Comparison of ENCODE assay signal across 19 mouse cellular contexts in the genomic region with DNA sequence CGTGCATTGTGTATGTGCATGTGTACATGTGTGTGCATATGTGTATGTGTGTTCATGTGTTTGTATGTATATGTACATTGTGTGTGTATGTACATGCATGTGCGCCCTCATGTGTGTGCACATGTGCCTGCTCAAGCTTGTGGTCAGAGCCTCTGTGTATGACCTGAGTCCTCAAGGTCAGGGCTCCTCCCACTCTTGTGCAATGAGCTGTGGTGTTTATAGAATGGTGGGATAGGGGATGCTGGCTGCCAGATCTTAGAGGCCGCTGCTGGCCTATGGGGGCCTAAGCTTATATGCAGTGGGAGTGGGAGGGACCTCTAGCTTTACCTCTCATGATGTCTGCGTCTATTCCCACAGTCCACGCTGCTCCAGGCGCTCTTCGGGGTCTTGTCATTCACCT. TPM values are rescaled to one million over a fixed set of nuclear protein-coding genes. Genes with fewer than 3 reads are reported as not detected.
A peak's percentile ranks its signal among the peaks of the same experiment; 100 is the strongest.
DNase-seq lines count a peak whose midpoint lies in the region; ATAC-seq and TF ChIP-seq lines count a peak whose summit lies in the region.
"Had no signal": no experiment of that assay in that cellular context is flagged by ENCODE, and none has a peak within 500 bp of the region (broad histone marks: within the 10 kb centered on the region; RNA-seq: fewer than 3 reads in every experiment).

No protein-coding gene starts in this region.

- no peaks in the 10 kb centered on the region for H3K36me3 ChIP-seq in lung, embryonic 16.5 days (ENCODE audit: control insufficient read depth, insufficient read depth, low read length)
- no peaks in the 10 kb centered on the region for H3K36me3 ChIP-seq in liver, embryonic 16.5 days (ENCODE audit: control insufficient read depth, insufficient read depth)
- no peaks in the 10 kb centered on the region for H3K36me3 ChIP-seq in forebrain, embryonic 10.5 days (replicated peaks)
- H3K36me3 ChIP-seq: embryonic facial prominence, embryonic 12.5 days; neural tube, embryonic 15.5 days had no signal

- no peaks in the 10 kb centered on the region for H3K9me3 ChIP-seq in lung, embryonic 16.5 days (ENCODE audit: control insufficient read depth, low read length)
- H3K9me3 ChIP-seq in liver, embryonic 16.5 days (replicated peaks; ENCODE audit: control insufficient read depth, low read length): no peaks in the 10 kb centered on the region
- no peaks in the 10 kb centered on the region for H3K9me3 ChIP-seq in forebrain, embryonic 10.5 days
- H3K9me3 ChIP-seq: embryonic facial prominence, embryonic 12.5 days; neural tube, embryonic 15.5 days had no signal

- intact Hi-C loops in gastrocnemius, adult 2 months (cut with DNase I): no loop called here

- H3K27ac ChIP-seq in gastrocnemius, adult 2 months: no peak overlapping the region; the same call in 1 of the 2 replicates
- no peak overlapping the region for H3K27ac ChIP-seq in lung, embryonic 16.5 days (ENCODE audit: low read length)
- peak overlapping the region; percentile 96 for H3K27ac ChIP-seq in brown adipose tissue, adult 24 weeks (replicated peaks; ENCODE audit: low read depth, low read length)
- no peak overlapping the region for H3K27ac ChIP-seq in liver, embryonic 16.5 days (ENCODE audit: low read length)
- H3K27ac ChIP-seq in forebrain, embryonic 10.5 days: no peak overlapping the region
- H3K27ac ChIP-seq: embryonic facial prominence, embryonic 12.5 days; macrophage had no signal

- no peak overlapping the region for H3K4me3 ChIP-seq in gastrocnemius, adult 2 months
- no peak overlapping the region for H3K4me3 ChIP-seq in lung, embryonic 16.5 days (ENCODE audit: low read length)
- no peak overlapping the region for H3K4me3 ChIP-seq in brown adipose tissue, adult 24 weeks (ENCODE audit: insufficient read depth, low read depth, low read length)
- no peak overlapping the region for H3K4me3 ChIP-seq in liver, embryonic 16.5 days (ENCODE audit: low read depth, low read length)
- H3K4me3 ChIP-seq in forebrain, embryonic 10.5 days: no peak overlapping the region
- H3K4me3 ChIP-seq: embryonic facial prominence, embryonic 12.5 days; neural tube, embryonic 15.5 days had no signal

- H3K9ac ChIP-seq in lung, embryonic 16.5 days (ENCODE audit: low read length): no peak overlapping the region
- no peak overlapping the region for H3K9ac ChIP-seq in liver, embryonic 16.5 days (ENCODE audit: low read depth, low read length)
- H3K9ac ChIP-seq: embryonic facial prominence, embryonic 12.5 days; neural tube, embryonic 15.5 days had no signal

- peak; percentile 16; the same call in 1 of the 2 replicates for ATAC-seq in lung, embryonic 16.5 days (ENCODE audit: low read depth)
- peak; percentile 41; the same call in 1 of the 2 replicates for ATAC-seq in liver, embryonic 16.5 days (ENCODE audit: low read depth)
- ATAC-seq: inflammation-experienced regulatory T-cells, adult 6 months had no signal

- no peaks in the 10 kb centered on the region for H3K27me3 ChIP-seq in lung, embryonic 16.5 days (ENCODE audit: control insufficient read depth, insufficient read depth, low read depth, low read length)
- no peaks in the 10 kb centered on the region for H3K27me3 ChIP-seq in liver, embryonic 16.5 days (ENCODE audit: control insufficient read depth, insufficient read depth, low read depth, low read length)
- no peaks in the 10 kb centered on the region for H3K27me3 ChIP-seq in forebrain, embryonic 10.5 days (ENCODE audit: poor library complexity, severe bottlenecking)
- H3K27me3 ChIP-seq: embryonic facial prominence, embryonic 12.5 days; neural tube, embryonic 15.5 days had no signal

- WGBS in lung, embryonic 16.5 days: 72% methylated on average over 7 of the region's 7 CpGs
- WGBS in liver, embryonic 16.5 days (ENCODE audit: insufficient replicate concordance): 68% methylated on average over 7 of the region's 7 CpGs
- 93% methylated on average over 7 of the region's 7 CpGs for WGBS in forebrain, embryonic 10.5 days

- peak; percentile 22 for DNase-seq in gastrocnemius, adult 2 months
- no peak for DNase-seq in gastrocnemius, postnatal 4 days (ENCODE audit: low spot score in 2 of 2)
- DNase-seq in lung, postnatal 14 days: no peak
- no peak for DNase-seq in urinary bladder, postnatal 36 days (ENCODE audit: low spot score in 2 of 2)
- DNase-seq in forebrain, embryonic 10.5 days (ENCODE audit: extremely low spot score, low spot score): no peak
- DNase-seq: kidney, postnatal 25 days; right cerebral cortex, adult 18-20 months; thymus, postnatal 4 days had no signal

- TF ChIP-seq CTCF in gastrocnemius, adult 2 months (IDR thresholded peaks at IDR 0.05): no peak

- no peak overlapping the region for H3K4me2 ChIP-seq in lung, embryonic 16.5 days (ENCODE audit: low read depth, low read length)
- H3K4me2 ChIP-seq in liver, embryonic 16.5 days (ENCODE audit: low read depth, low read length): no peak overlapping the region
- H3K4me2 ChIP-seq: embryonic facial prominence, embryonic 12.5 days; neural tube, embryonic 15.5 days had no signal

- peaks cover 66% of the 10 kb centered on the region for H3K4me1 ChIP-seq in lung, embryonic 16.5 days (replicated peaks; ENCODE audit: control insufficient read depth, insufficient read depth, low read length)
- H3K4me1 ChIP-seq in brown adipose tissue, adult 24 weeks (ENCODE audit: control insufficient read depth, insufficient read depth, insufficient read length, low read length): peaks cover 77% of the 10 kb centered on the region
- peaks cover 31% of the 10 kb centered on the region for H3K4me1 ChIP-seq in liver, embryonic 16.5 days (ENCODE audit: control insufficient read depth, low read depth, low read length)
- peaks cover 83% of the 10 kb centered on the region for H3K4me1 ChIP-seq in forebrain, embryonic 10.5 days

RNA-seq across cellular contexts. Expression of gene Gm21969, which starts 17.3 kb away (rescaled TPM):
- total RNA-seq in gastrocnemius, adult 2 months (2021): not detected
- total RNA-seq in gastrocnemius, postnatal 4 days (2021): not detected
- polyA plus RNA-seq in lung, embryonic 16.5 days (2015; fragmentation: Nextera tagmentation; extraction: Ambion mirVana): 0.05 TPM in 1 of 2 replicates, not detected in the other
- not detected in 2 replicates for polyA plus RNA-seq in brown adipose tissue, adult 24 weeks (2012; ENCODE audit: insufficient read depth, insufficient read length, missing spikeins)
- polyA plus RNA-seq in liver, embryonic 16.5 days (2015; fragmentation: Nextera tagmentation; extraction: Ambion mirVana): 0.02 TPM in 1 of 2 replicates, not detected in the other
- polyA plus RNA-seq in forebrain, embryonic 10.5 days (2016; fragmentation: Nextera tagmentation; extraction: Ambion mirVana): not detected in 2 replicates
- total RNA-seq: hematopoietic stem cell, adult 5-6 weeks; layer of hippocampus, postnatal 14 days; left cerebral cortex, postnatal 36 days; midbrain, postnatal 0 days had no signal
- polyA plus RNA-seq: embryonic facial prominence, embryonic 12.5 days; inflammation-experienced regulatory T-cells, adult 6 months; macrophage; midbrain, postnatal 0 days; neural tube, embryonic 15.5 days had no signal

RNA-seq across cellular contexts. Expression of gene Aldh4a1, which starts 37.0 kb away (rescaled TPM):
- 10 to 100 TPM; 58.2 to 75.6 TPM for total RNA-seq in gastrocnemius, adult 2 months (2021)
- 10 to 100 TPM; 26.0 to 34.7 TPM for total RNA-seq in gastrocnemius, postnatal 4 days (2021)
- polyA plus RNA-seq in lung, embryonic 16.5 days (2015; fragmentation: Nextera tagmentation; extraction: Ambion mirVana): 25.5 and 30.7 TPM in 2 replicates
- 72.9 and 74.8 TPM in 2 replicates for polyA plus RNA-seq in brown adipose tissue, adult 24 weeks (2012; ENCODE audit: insufficient read depth, insufficient read length, missing spikeins)
- polyA plus RNA-seq in liver, embryonic 16.5 days (2015; fragmentation: Nextera tagmentation; extraction: Ambion mirVana): 97.4 and 110 TPM in 2 replicates
- polyA plus RNA-seq in forebrain, embryonic 10.5 days (2016; fragmentation: Nextera tagmentation; extraction: Ambion mirVana): 22.7 and 22.8 TPM in 2 replicates

RNA-seq across cellular contexts. Expression of gene Iffo2, which starts 55.4 kb away (rescaled TPM):
- 1 to 10 TPM; 2.1 to 2.5 TPM for total RNA-seq in gastrocnemius, adult 2 months (2021)
- total RNA-seq in gastrocnemius, postnatal 4 days (2021): 10 to 100 TPM; 11.5 to 11.8 TPM
- 2.9 and 3.7 TPM in 2 replicates for polyA plus RNA-seq in lung, embryonic 16.5 days (2015; fragmentation: Nextera tagmentation; extraction: Ambion mirVana)
- 8.0 and 10.7 TPM in 2 replicates for polyA plus RNA-seq in brown adipose tissue, adult 24 weeks (2012; ENCODE audit: insufficient read depth, insufficient read length, missing spikeins)
- 0.44 and 0.66 TPM in 2 replicates for polyA plus RNA-seq in liver, embryonic 16.5 days (2015; fragmentation: Nextera tagmentation; extraction: Ambion mirVana)
- polyA plus RNA-seq in forebrain, embryonic 10.5 days (2016; fragmentation: Nextera tagmentation; extraction: Ambion mirVana): 2.3 and 3.0 TPM in 2 replicates
